Mouse (Mus musculus): Measurements from ENCODE around the gene Ccnc. TPM values are rescaled to one million over a fixed set of nuclear protein-coding genes. Genes with fewer than 3 reads are reported as not detected.
A peak's percentile ranks its signal among the peaks of the same experiment; 100 is the strongest.

The Ccnc gene
- polyA plus RNA-seq, 1 experiment from 2014 or later, result 32.3 TPM

GRCm38 (mm10) chr4:21688703-21689200 is 38.7 kb upstream of the Ccnc start:
- peak overlapping the region; percentile 45 for H3K4me3 ChIP-seq (ENCODE audit: low read depth, low read length)
- H3K9me3 ChIP-seq (ENCODE audit: low read length), result no peaks in the 10 kb centered on the region
- H3K27ac ChIP-seq (ENCODE audit: low read length), result no peak overlapping the region
- no peak for DNase-seq (ENCODE audit: low spot score)
- H3K4me1 ChIP-seq (ENCODE audit: insufficient read depth, low read depth, low read length), result peaks cover 9% of the 10 kb centered on the region
- under 1% methylated on average over 41 of the region's 64 CpGs for WGBS
- H3K4me2 ChIP-seq (replicated peaks; ENCODE audit: low read depth, low read length), result peak overlapping the region; percentile 96
- no peaks in the 10 kb centered on the region for H3K36me3 ChIP-seq (ENCODE audit: insufficient read depth, low read length)
- H3K27me3 ChIP-seq (replicated peaks; ENCODE audit: insufficient read depth, low read length), result peaks cover 74% of the 10 kb centered on the region
- no peak overlapping the region for H3K9ac ChIP-seq (replicated peaks; ENCODE audit: low read depth)
- ATAC-seq, result peak; percentile 48
- TF ChIP-seq CTCF (IDR thresholded peaks at IDR 0.05), result peak; percentile 15; the same call in 1 of the 2 replicates
- TF ChIP-seq EP300 (IDR thresholded peaks at IDR 0.05), result no peak

GRCm38 (mm10) chr4:21689492-21689941 is 38.0 kb upstream of the Ccnc start:
- WGBS, result 1% methylated on average over 18 of the region's 18 CpGs
- Histone ChIP-seq H3K9ac (replicated peaks; ENCODE audit: low read depth) (no peak overlapping the region), H3K4me1 (ENCODE audit: insufficient read depth, low read depth, low read length) (peaks cover 9% of the 10 kb centered on the region), H3K9me3 (ENCODE audit: low read length) (no peaks in the 10 kb centered on the region), H3K4me2 (replicated peaks; ENCODE audit: low read depth, low read length) (no peak overlapping the region), H3K36me3 (ENCODE audit: insufficient read depth, low read length) (no peaks in the 10 kb centered on the region), H3K27me3 (replicated peaks; ENCODE audit: insufficient read depth, low read length) (peaks cover 66% of the 10 kb centered on the region), H3K4me3 (ENCODE audit: low read depth, low read length) (no peak overlapping the region; the same call in 1 of the 2 replicates), H3K27ac (ENCODE audit: low read length) (no peak overlapping the region)
- TF ChIP-seq CTCF (IDR thresholded peaks at IDR 0.05) (no peak), EP300 (IDR thresholded peaks at IDR 0.05) (no peak)
- ATAC-seq, result no peak
- DNase-seq (ENCODE audit: low spot score), result no peak

DNA sequence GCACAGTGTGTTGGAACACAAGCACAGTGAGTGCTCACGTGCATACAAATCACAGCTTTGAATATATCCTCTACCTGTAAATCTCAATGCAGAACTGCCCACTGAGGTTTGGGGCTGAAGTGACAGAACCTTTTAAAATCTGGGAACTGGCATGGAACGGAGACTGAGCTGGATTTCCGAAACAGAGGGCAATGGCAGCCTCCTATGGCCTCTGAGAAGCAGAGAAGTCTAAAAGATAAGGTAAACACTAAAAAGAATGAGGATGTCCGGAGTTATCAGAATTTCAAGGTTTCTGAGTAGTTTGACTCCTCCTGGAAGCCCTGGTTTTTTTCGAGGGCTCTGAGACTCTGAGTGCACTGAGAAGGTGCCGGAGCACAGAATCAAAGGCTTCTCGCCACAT is 37.3 kb upstream of the Ccnc start:
- 12% methylated on average over 7 of the region's 7 CpGs for WGBS
- ATAC-seq (no peak), DNase-seq (ENCODE audit: low spot score) (no peak)
- no peak overlapping the region for H3K9ac ChIP-seq (replicated peaks; ENCODE audit: low read depth)
- peaks cover 59% of the 10 kb centered on the region for H3K27me3 ChIP-seq (replicated peaks; ENCODE audit: insufficient read depth, low read length)
- TF ChIP-seq EP300 (IDR thresholded peaks at IDR 0.05) (no peak), CTCF (IDR thresholded peaks at IDR 0.05) (no peak)
- H3K4me3 ChIP-seq (ENCODE audit: low read depth, low read length), result no peak overlapping the region
- no peak overlapping the region for H3K4me2 ChIP-seq (replicated peaks; ENCODE audit: low read depth, low read length)
- H3K27ac ChIP-seq (ENCODE audit: low read length), result no peak overlapping the region
- H3K9me3 ChIP-seq (ENCODE audit: low read length), result no peaks in the 10 kb centered on the region
- H3K4me1 ChIP-seq (ENCODE audit: insufficient read depth, low read depth, low read length), result peaks cover 9% of the 10 kb centered on the region
- no peaks in the 10 kb centered on the region for H3K36me3 ChIP-seq (ENCODE audit: insufficient read depth, low read length)

GRCm38 (mm10) chr4:21695638-21696254 is 31.8 kb upstream of the Ccnc start:
- no peak for ATAC-seq
- Histone ChIP-seq H3K4me2 (replicated peaks; ENCODE audit: low read depth, low read length) (no peak overlapping the region), H3K27ac (ENCODE audit: low read length) (no peak overlapping the region), H3K4me1 (ENCODE audit: insufficient read depth, low read depth, low read length) (no peaks in the 10 kb centered on the region), H3K36me3 (ENCODE audit: insufficient read depth, low read length) (no peaks in the 10 kb centered on the region), H3K4me3 (ENCODE audit: low read depth, low read length) (no peak overlapping the region), H3K9me3 (ENCODE audit: low read length) (no peaks in the 10 kb centered on the region), H3K9ac (replicated peaks; ENCODE audit: low read depth) (no peak overlapping the region), H3K27me3 (replicated peaks; ENCODE audit: insufficient read depth, low read length) (peaks cover 15% of the 10 kb centered on the region; the same call in 1 of the 2 replicates)
- TF ChIP-seq EP300 (IDR thresholded peaks at IDR 0.05), result no peak
- TF ChIP-seq CTCF (IDR thresholded peaks at IDR 0.05), result peak; percentile 72
- no peak for DNase-seq (ENCODE audit: low spot score)
- 26% methylated on average over 7 of the region's 7 CpGs for WGBS

- Histone ChIP-seq H3K4me3 (ENCODE audit: low read depth, low read length) (no peak overlapping the region), H3K9ac (replicated peaks; ENCODE audit: low read depth) (no peak overlapping the region), H3K27me3 (replicated peaks; ENCODE audit: insufficient read depth, low read length) (no peaks in the 10 kb centered on the region), H3K36me3 (ENCODE audit: insufficient read depth, low read length) (no peaks in the 10 kb centered on the region), H3K9me3 (ENCODE audit: low read length) (no peaks in the 10 kb centered on the region), H3K4me1 (ENCODE audit: insufficient read depth, low read depth, low read length) (no peaks in the 10 kb centered on the region), H3K27ac (ENCODE audit: low read length) (no peak overlapping the region), H3K4me2 (replicated peaks; ENCODE audit: low read depth, low read length) (no peak overlapping the region)
- TF ChIP-seq EP300 (IDR thresholded peaks at IDR 0.05), result no peak
- no peak for TF ChIP-seq CTCF (IDR thresholded peaks at IDR 0.05)
- 33% methylated on average over 1 of the region's 1 CpGs for WGBS
- ATAC-seq (no peak), DNase-seq (ENCODE audit: low spot score) (no peak)
Measured at GRCm38 (mm10) chr4:21705046-21705445, 22.5 kb upstream of the Ccnc start.

DNA sequence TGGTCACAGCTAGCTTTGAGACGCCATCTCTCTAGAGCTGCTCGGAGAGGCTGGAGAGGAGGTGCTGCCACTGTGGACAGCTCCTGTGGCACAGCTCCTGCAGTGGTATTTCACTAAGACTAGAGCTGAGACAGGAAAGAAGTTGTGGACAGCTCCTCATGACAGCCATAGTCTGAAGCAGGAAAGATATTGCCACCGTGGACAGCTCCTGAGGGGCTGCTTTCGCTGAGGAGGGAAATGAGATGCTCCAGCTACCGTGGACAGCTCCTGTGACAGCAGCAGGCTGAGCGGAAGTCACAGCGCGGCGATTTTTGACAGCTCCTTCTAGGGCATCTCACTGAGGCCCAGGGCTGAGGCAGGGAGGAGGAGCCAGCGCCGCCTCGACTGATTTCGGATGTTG is 15.4 kb upstream of the Ccnc start:
- ATAC-seq (peak; percentile 95), DNase-seq (ENCODE audit: low spot score) (peak; percentile 96)
- no peak overlapping the region for H3K27ac ChIP-seq (ENCODE audit: low read length)
- H3K9me3 ChIP-seq (ENCODE audit: low read length), result no peaks in the 10 kb centered on the region
- no peaks in the 10 kb centered on the region for H3K27me3 ChIP-seq (replicated peaks; ENCODE audit: insufficient read depth, low read length)
- no peak overlapping the region for H3K4me3 ChIP-seq (ENCODE audit: low read depth, low read length)
- H3K4me2 ChIP-seq (replicated peaks; ENCODE audit: low read depth, low read length), result no peak overlapping the region
- no peak overlapping the region for H3K9ac ChIP-seq (replicated peaks; ENCODE audit: low read depth)
- H3K4me1 ChIP-seq (ENCODE audit: insufficient read depth, low read depth, low read length), result no peaks in the 10 kb centered on the region
- TF ChIP-seq CTCF (IDR thresholded peaks at IDR 0.05) (0 out of 2 replicates have a peak, but pooled peaks have one; percentile 31), EP300 (IDR thresholded peaks at IDR 0.05) (no peak)
- H3K36me3 ChIP-seq (ENCODE audit: insufficient read depth, low read length), result no peaks in the 10 kb centered on the region
- WGBS, result 3% methylated on average over 13 of the region's 13 CpGs
